Mouse (Mus musculus): ENCODE measurements around the gene Olfr794.

- TF ChIP-seq POLR2A (IDR thresholded peaks at IDR 0.05; ENCODE audit: insufficient read depth, low read depth, low read length) (no peak), CTCF (IDR thresholded peaks at IDR 0.05; ENCODE audit: insufficient read depth, low read depth, low read length) (no peak)
These were observed 9.6 kb downstream of the Olfr794 start for GRCm38 (mm10) chr10:129577066-129577465.
